Mouse (Mus musculus): ENCODE results near the gene Fam107a. TPM values are rescaled to one million over a fixed set of nuclear protein-coding genes. Genes with fewer than 3 reads are reported as not detected.
A peak's percentile ranks its signal among the peaks of the same experiment; 100 is the strongest.

Gene Fam107a
- total RNA-seq, 2 experiments from 2014 or later = 1.9 to 4.8 TPM

GRCm38 (mm10) chr14:8257521-8258334 lies 60.1 kb downstream of the Fam107a start:
- no peak for DNase-seq (ENCODE audit: low spot score in 2 of 2)

GRCm38 (mm10) chr14:8256881-8257280 lies 60.9 kb downstream of the Fam107a start:
- DNase-seq (ENCODE audit: low spot score in 2 of 2) = no peak

- no peak for DNase-seq (ENCODE audit: low spot score in 2 of 2)
Measured at GRCm38 (mm10) chr14:8256072-8256471, 61.8 kb downstream of the Fam107a start.

DNA sequence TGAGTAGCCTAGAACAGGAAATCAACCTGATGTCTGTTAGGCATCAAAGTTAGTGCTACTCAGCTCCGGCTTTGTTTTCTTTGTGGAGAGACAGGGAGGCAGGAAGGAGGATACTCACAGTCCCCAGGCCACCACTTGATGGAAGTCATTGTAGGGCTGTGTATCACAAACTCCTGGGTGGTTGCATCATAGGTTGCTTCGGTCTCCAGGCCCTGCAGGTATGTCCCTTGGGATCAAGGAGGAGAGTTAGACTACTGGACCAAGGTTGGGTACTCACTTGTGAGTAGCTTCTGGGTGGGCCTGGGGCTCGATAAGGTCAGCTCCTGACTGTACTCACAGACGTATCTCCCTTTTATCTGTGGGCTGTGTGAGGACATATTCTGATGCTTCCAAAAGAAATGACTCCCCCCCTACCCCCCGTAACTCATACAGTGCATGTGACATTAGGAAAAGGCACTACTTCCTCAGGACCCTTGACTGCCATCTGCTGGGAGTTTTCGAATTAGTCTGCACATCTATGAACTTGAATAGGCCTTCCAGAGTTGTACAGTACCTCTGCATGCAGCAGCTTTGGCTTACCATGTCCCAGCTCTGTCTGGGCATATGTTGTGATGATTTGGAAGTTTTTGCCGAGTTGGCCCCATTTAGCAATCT lies 62.6 kb downstream of the Fam107a start:
- peak in 1 of 2 experiments; percentile 24 for DNase-seq (ENCODE audit: low spot score in 2 of 2)

DNA sequence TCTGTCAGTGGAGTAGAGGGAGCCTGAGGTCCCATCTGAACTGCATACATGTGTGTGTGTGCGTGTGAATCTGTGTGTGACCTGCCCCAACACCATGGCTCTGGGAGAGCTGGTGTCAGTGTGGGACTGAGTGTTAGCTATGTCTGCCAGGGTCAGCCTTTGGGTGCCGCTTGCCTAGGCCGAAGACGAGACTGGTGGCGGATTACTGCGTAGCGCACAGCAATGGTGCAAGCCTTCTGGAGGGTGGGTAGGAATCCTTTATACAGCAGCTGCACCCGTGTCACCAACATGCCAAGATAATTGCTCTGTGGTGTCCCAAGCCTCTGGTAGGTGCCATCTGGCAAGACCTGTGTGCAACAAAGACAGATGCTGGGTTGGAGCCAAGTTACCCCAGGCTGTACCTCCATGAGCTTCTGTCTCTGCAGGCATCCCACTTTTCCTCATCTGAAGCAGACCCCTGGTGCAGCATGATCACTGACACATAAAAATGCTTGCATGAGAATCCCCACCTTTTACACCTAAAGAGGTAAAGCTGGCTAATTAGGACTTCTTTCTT lies 66.4 kb downstream of the Fam107a start:
- DNase-seq (ENCODE audit: low spot score in 2 of 2) = no peak

DNA sequence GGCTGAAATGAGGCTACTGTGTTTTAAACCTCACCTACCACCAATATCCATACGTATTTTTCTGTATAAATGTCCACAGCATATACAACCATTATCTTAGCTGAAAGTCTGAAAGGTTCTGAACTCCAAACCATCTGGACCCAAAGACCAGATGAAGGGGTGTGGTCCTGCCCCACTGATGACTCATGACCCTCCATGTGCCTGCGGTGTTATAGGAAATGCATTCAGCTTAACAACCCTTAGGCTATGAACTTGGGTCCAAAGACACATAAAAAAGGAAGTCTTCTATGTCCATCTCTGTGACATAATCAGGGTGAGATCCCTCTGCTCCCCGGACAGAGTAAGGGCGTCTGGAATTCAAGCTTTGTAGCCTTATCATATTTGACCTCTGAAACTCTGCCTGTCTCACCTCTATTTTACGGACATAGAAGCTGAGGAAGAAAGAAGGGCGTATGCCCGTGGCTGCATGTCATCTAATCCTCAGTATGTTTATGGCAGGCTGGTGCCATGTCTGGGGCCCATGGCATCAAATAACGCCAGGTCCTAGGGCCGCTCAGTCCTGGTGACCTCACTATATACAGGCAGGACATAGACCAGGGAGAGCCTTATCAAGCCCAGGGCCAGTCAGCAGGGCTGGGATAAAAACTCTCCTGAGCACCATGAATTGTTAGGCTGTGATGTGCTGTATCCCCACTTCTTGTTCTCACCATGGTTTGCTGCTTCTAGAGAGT lies 67.5 kb downstream of the Fam107a start:
- DNase-seq (ENCODE audit: low spot score in 2 of 2) = no peak

- DNase-seq (ENCODE audit: low spot score in 2 of 2) = no peak
Measured at GRCm38 (mm10) chr14:8249206-8249605, 68.6 kb downstream of the Fam107a start.

GRCm38 (mm10) chr14:8246878-8247277 lies 70.9 kb downstream of the Fam107a start:
- DNase-seq (ENCODE audit: low spot score in 2 of 2) = no peak

Other genes starting within 250 kb of the Fam107a start
- gene Rpp14, start 237.7 kb downstream of the Fam107a start, total RNA-seq (2021) = 10 to 100 TPM; 25.8 to 37.4 TPM
- 10 to 100 TPM; 33.2 to 37.1 TPM for gene Pxk, start 219.8 kb downstream of the Fam107a start, total RNA-seq (2021)
- gene Pdhb, start 145.0 kb downstream of the Fam107a start, total RNA-seq (2021) = 100 to 1,000 TPM; 233 to 238 TPM
- 10 to 100 TPM; 16.0 to 18.8 TPM for gene Kctd6, start 103.9 kb downstream of the Fam107a start, total RNA-seq (2021)
- gene Acox2, start 58.7 kb downstream of the Fam107a start, total RNA-seq (2021) = 10 to 100 TPM in 1 of 2 experiments, 1 to 10 TPM in 1; 1.1 to 11.4 TPM
- under 1 TPM in 1 of 2 experiments, not detected in 1; 0.22 TPM for gene Oit1, start 60.7 kb upstream of the Fam107a start, total RNA-seq (2021)

All from adrenal gland, postnatal 4 days (tissue).